ENCODE assay signal across 17 mouse cellular contexts in genomic region chr4:46574024-46574753, GRCm38 (mm10). TPM values are rescaled to one million over a fixed set of nuclear protein-coding genes. Genes with fewer than 3 reads are reported as not detected.
DNase-seq lines count a peak whose midpoint lies in the region; ATAC-seq and TF ChIP-seq lines count a peak whose summit lies in the region.
"Had no signal": no experiment of that assay in that cellular context is flagged by ENCODE, and none has a peak within 500 bp of the region (broad histone marks: within the 10 kb centered on the region; RNA-seq: fewer than 3 reads in every experiment).

No protein-coding gene starts in this region.

- no peaks in the 10 kb centered on the region for H3K36me3 ChIP-seq in testis, adult 2 months (ENCODE audit: control insufficient read depth, insufficient read depth, low read length)
- no peaks in the 10 kb centered on the region for H3K36me3 ChIP-seq in intestine, embryonic 15.5 days
- H3K36me3 ChIP-seq: heart, embryonic 13.5 days; limb, embryonic 15.5 days had no signal

- ATAC-seq in intestine, embryonic 15.5 days = peak; percentile 37; the same call in 1 of the 2 replicates

- no peak overlapping the region for H3K4me3 ChIP-seq in testis, adult 2 months (ENCODE audit: control insufficient read depth, low read depth, low read length)
- no peak overlapping the region for H3K4me3 ChIP-seq in intestine, embryonic 15.5 days (replicated peaks)
- H3K4me3 ChIP-seq: erythroblast, embryonic 14.5 days; heart, embryonic 13.5 days; limb, embryonic 15.5 days had no signal

- intact Hi-C loops in heart, postnatal 25 days (cut with DNase I) = no loop called here

- WGBS in intestine, embryonic 15.5 days = 34% methylated on average over 9 of the region's 9 CpGs

- peak overlapping the region; percentile 3; the same call in 1 of the 2 replicates for H3K27ac ChIP-seq in testis, adult 2 months (ENCODE audit: control insufficient read depth, insufficient read depth, low read depth, low read length)
- H3K27ac ChIP-seq in intestine, embryonic 15.5 days = no peak overlapping the region
- H3K27ac ChIP-seq: heart, embryonic 13.5 days; limb, embryonic 15.5 days had no signal

- no peaks in the 10 kb centered on the region for H3K9me3 ChIP-seq in intestine, embryonic 15.5 days
- H3K9me3 ChIP-seq: heart, embryonic 13.5 days; limb, embryonic 15.5 days had no signal

- no peaks in the 10 kb centered on the region for H3K27me3 ChIP-seq in testis, adult 2 months (ENCODE audit: control insufficient read depth, insufficient read depth, low read length)
- H3K27me3 ChIP-seq in intestine, embryonic 15.5 days (replicated peaks) = no peaks in the 10 kb centered on the region
- H3K27me3 ChIP-seq: heart, embryonic 13.5 days; limb, embryonic 15.5 days had no signal

- no peaks in the 10 kb centered on the region; the same call in 1 of the 2 replicates for H3K4me1 ChIP-seq in testis, adult 2 months (ENCODE audit: control insufficient read depth, insufficient read depth, low read length)
- peaks cover 11% of the 10 kb centered on the region for H3K4me1 ChIP-seq in intestine, embryonic 15.5 days (replicated peaks)
- H3K4me1 ChIP-seq: limb, embryonic 15.5 days had no signal

- H3K9ac ChIP-seq in intestine, embryonic 15.5 days = no peak overlapping the region
- H3K9ac ChIP-seq: heart, embryonic 13.5 days; limb, embryonic 15.5 days had no signal

- no peak for TF ChIP-seq POLR2A in testis, adult 2 months (IDR thresholded peaks at IDR 0.05; ENCODE audit: control insufficient read depth, low read depth, low read length)

- no peak overlapping the region for H3K4me2 ChIP-seq in intestine, embryonic 15.5 days (replicated peaks)
- H3K4me2 ChIP-seq: heart, embryonic 13.5 days; limb, embryonic 15.5 days had no signal

- no peak for TF ChIP-seq CTCF in testis, adult 2 months (IDR thresholded peaks at IDR 0.05; ENCODE audit: control insufficient read depth, insufficient read depth, insufficient replicate concordance, low read depth, low read length)

- DNase-seq in heart, adult 11 months = peak; percentile 73
- DNase-seq in heart, postnatal 25 days (ENCODE audit: low spot score) = no peak
- DNase-seq in testis, postnatal 14 days (ENCODE audit: low spot score) = no peak
- DNase-seq in testis, postnatal 10 days (ENCODE audit: low spot score) = peak; percentile 43
- DNase-seq in layer of hippocampus, postnatal 14 days (ENCODE audit: low spot score in 2 of 2) = no peak
- DNase-seq in right cerebral cortex, postnatal 36 days (ENCODE audit: low spot score in 2 of 2) = no peak
- DNase-seq: adrenal gland, adult 8-10 months; B cell, adult 2 months; kidney, adult 11 months; lung, postnatal 36 days; right cerebral cortex, postnatal 14 days; thymus, adult 18-20 months had no signal

RNA-seq across cellular contexts. Expression of gene Coro2a, which starts 27.8 kb away (rescaled TPM):
- total RNA-seq in heart, postnatal 25 days (2021) = under 1 TPM; 0.18 to 0.45 TPM
- polyA plus RNA-seq in testis, adult 2 months (2012; rRNA removed) = 139 and 175 TPM in 2 replicates
- polyA plus RNA-seq in intestine, embryonic 15.5 days (2015; fragmentation: Nextera tagmentation; extraction: Ambion mirVana) = 66.0 and 68.3 TPM in 2 replicates
- total RNA-seq in layer of hippocampus, postnatal 14 days (2021) = 10 to 100 TPM; 27.9 to 30.5 TPM

RNA-seq across cellular contexts. Expression of gene Trim14, which starts 38.2 kb away (rescaled TPM):
- total RNA-seq in heart, postnatal 25 days (2021) = 1 to 10 TPM; 1.7 to 1.9 TPM
- polyA plus RNA-seq in testis, adult 2 months (2012; rRNA removed) = 6.4 and 6.6 TPM in 2 replicates
- 11.4 and 12.6 TPM in 2 replicates for polyA plus RNA-seq in intestine, embryonic 15.5 days (2015; fragmentation: Nextera tagmentation; extraction: Ambion mirVana)
- 1 to 10 TPM in 1 of 2 experiments, under 1 TPM in 1; 0.69 to 1.5 TPM for total RNA-seq in layer of hippocampus, postnatal 14 days (2021)

Comparison
In these comparisons a context has a peak if more than half of its experiments do, and no peak if none do; other contexts are left out.
1. DNase-seq: peak in heart, adult 11 months (single experiment) and testis, postnatal 10 days (single experiment); none in heart, postnatal 25 days (single experiment), testis, postnatal 14 days (single experiment), layer of hippocampus, postnatal 14 days (0 of 2) and right cerebral cortex, postnatal 36 days (0 of 2).
2. RNA of gene Coro2a, which starts 27.8 kb away (total RNA-seq): 27.9 to 30.5 TPM in layer of hippocampus, postnatal 14 days; 0.18 to 0.45 TPM in heart, postnatal 25 days; every median in the first group is over 10 times any median in the second.